Mouse (Mus musculus) lung, adult 2 months (tissue): ENCODE measurements around the gene Grik3. TPM values are rescaled to one million over a fixed set of nuclear protein-coding genes. Genes with fewer than 3 reads are reported as not detected.

ENCODE experiments used
- DNase-seq: peaks from one replicate; pipeline ENCODE4 v3.0.0; 2022
- H3K4me1 ChIP-seq: fragments of 200-500 bp; 2 replicates; pipeline ENCODE4 v1.6.1; 2011; ENCODE audit warnings: low read length; ENCODE audit not compliant: control insufficient read depth, insufficient read depth
- H3K4me3 ChIP-seq: fragments of 200-500 bp; replicated peaks from 2 replicates; pipeline ENCODE3; 2011; ENCODE audit warnings: low read depth, mild to moderate bottlenecking, control low read depth, low read length; ENCODE audit errors: extremely low read depth
- CTCF ChIP-seq: fragments of 200-500 bp; IDR thresholded peaks from 2 replicates; pipeline ENCODE4 v1.5.1; 2011; ENCODE audit warnings: mild to moderate bottlenecking, low read length, control low read depth; ENCODE audit not compliant: insufficient read depth
- POLR2A ChIP-seq: fragments of 200-500 bp; IDR thresholded peaks from 2 replicates; pipeline ENCODE4 v1.6.1; 2011; ENCODE audit warnings: low read depth, mild to moderate bottlenecking, control low read depth, low read length, borderline replicate concordance; ENCODE audit errors: extremely low read depth
- WGBS: fragments of 180-500 bp; shearing (Covaris S2); methylation state at CpG from one replicate; pipeline ENCODE4 v1.1.7; 2018; 5-methylcytosine and 5-hydroxymethylcytosine counted together
- polyA plus RNA-seq: library from polyadenylated mRNA; depleted of rRNA; stranded (reverse); fragments of >200 nt; gene quantifications from 2 replicates; pipeline ENCODE4 v1.2.3, GENCODE M21; 2012

Gene Grik3
- polyA plus RNA-seq, 1 experiment, result 0.12 TPM

GRCm38 (mm10) chr4:125469711-125470372 lies 20.7 kb upstream of the Grik3 start:
- Histone ChIP-seq H3K4me3 (no peak overlapping the region), H3K4me1 (no peaks in the 10 kb centered on the region)
- 37% methylated on average over 11 of the region's 11 CpGs for whole genome bisulfite sequencing
- DNase-seq, result no peak
- TF ChIP-seq POLR2A (no peak), CTCF (no peak)

- no peaks in the 10 kb centered on the region for H3K4me1 ChIP-seq
- WGBS, result 58% methylated on average over 4 of the region's 4 CpGs
- no peak for TF ChIP-seq POLR2A
- no peak for TF ChIP-seq CTCF
- H3K4me3 ChIP-seq, result no peak overlapping the region
- no peak for DNase-seq
These were observed 15.6 kb upstream of the Grik3 start for GRCm38 (mm10) chr4:125474903-125475302.

GRCm38 (mm10) chr4:125478071-125478470 lies 12.4 kb upstream of the Grik3 start:
- no peak for DNase-seq
- WGBS, result 31% methylated on average over 12 of the region's 12 CpGs
- no peak overlapping the region for H3K4me3 ChIP-seq
- H3K4me1 ChIP-seq, result no peaks in the 10 kb centered on the region
- TF ChIP-seq POLR2A, result no peak
- TF ChIP-seq CTCF, result no peak

- WGBS, result 21% methylated on average over 3 of the region's 3 CpGs
- no peak for DNase-seq
- no peak overlapping the region for H3K4me3 ChIP-seq
- H3K4me1 ChIP-seq, result no peaks in the 10 kb centered on the region
- TF ChIP-seq CTCF (no peak), POLR2A (no peak)
These were observed 9.2 kb upstream of the Grik3 start for GRCm38 (mm10) chr4:125481256-125481655.

- H3K4me1 ChIP-seq, result no peaks in the 10 kb centered on the region
- no peak for DNase-seq
- TF ChIP-seq POLR2A (no peak), CTCF (no peak)
- 22% methylated on average over 8 of the region's 8 CpGs for WGBS
- H3K4me3 ChIP-seq, result no peak overlapping the region
These were observed 6.4 kb upstream of the Grik3 start for GRCm38 (mm10) chr4:125484131-125484530.

GRCm38 (mm10) chr4:125485416-125486239 lies 4.9 kb upstream of the Grik3 start:
- H3K4me3 ChIP-seq, result no peak overlapping the region
- WGBS, result 36% methylated on average over 15 of the region's 15 CpGs
- no peak for TF ChIP-seq POLR2A
- no peak for TF ChIP-seq CTCF
- DNase-seq, result no peak
- no peaks in the 10 kb centered on the region for H3K4me1 ChIP-seq

- TF ChIP-seq POLR2A, result no peak
- no peak for TF ChIP-seq CTCF
- no peak for DNase-seq
- Histone ChIP-seq H3K4me3 (no peak overlapping the region), H3K4me1 (no peaks in the 10 kb centered on the region)
- 3% methylated on average over 13 of the region's 13 CpGs for WGBS
These were observed 3.9 kb upstream of the Grik3 start for GRCm38 (mm10) chr4:125486616-125487015.

GRCm38 (mm10) chr4:125487031-125487430 lies 3.5 kb upstream of the Grik3 start:
- TF ChIP-seq POLR2A (no peak), CTCF (no peak)
- no peaks in the 10 kb centered on the region for H3K4me1 ChIP-seq
- H3K4me3 ChIP-seq, result no peak overlapping the region
- WGBS, result 6% methylated on average over 7 of the region's 7 CpGs
- no peak for DNase-seq

- WGBS, result 3% methylated on average over 26 of the region's 26 CpGs
- Histone ChIP-seq H3K4me1 (no peaks in the 10 kb centered on the region), H3K4me3 (no peak overlapping the region)
- DNase-seq, result no peak
- TF ChIP-seq CTCF (no peak), POLR2A (no peak)
These were observed 1.5 kb upstream of the Grik3 start for GRCm38 (mm10) chr4:125488796-125489637.
